ENCODE assay signal across 8 mouse cellular contexts in genomic region chr14:93498813-93499690, GRCm38 (mm10).
DNase-seq lines count a peak whose midpoint lies in the region; ATAC-seq and TF ChIP-seq lines count a peak whose summit lies in the region.

No protein-coding gene starts in this region.

- 15% methylated on average over 13 of the region's 13 CpGs for WGBS in forebrain, postnatal 0 days

- H3K4me1 ChIP-seq in forebrain, postnatal 0 days (ENCODE audit: insufficient read depth), result no peaks in the 10 kb centered on the region

- peak overlapping the region; percentile 29 for H3K4me2 ChIP-seq in forebrain, postnatal 0 days (ENCODE audit: low read depth)

- peak; percentile 87 for ATAC-seq in forebrain, postnatal 0 days

- no peak overlapping the region for H3K27ac ChIP-seq in forebrain, postnatal 0 days (ENCODE audit: low read depth, low read length)
- H3K27ac ChIP-seq in layer of hippocampus, adult 2 months, result peak overlapping the region; percentile 78

- no peaks in the 10 kb centered on the region for H3K27me3 ChIP-seq in forebrain, postnatal 0 days (ENCODE audit: insufficient read depth, low read length)

- no peak overlapping the region for H3K4me3 ChIP-seq in forebrain, postnatal 0 days (ENCODE audit: low read depth, low read length)
- H3K4me3 ChIP-seq in layer of hippocampus, adult 2 months, result peak overlapping the region; percentile 10; the same call in 1 of the 2 replicates

- TF ChIP-seq CTCF in forebrain, postnatal 0 days (IDR thresholded peaks at IDR 0.05; ENCODE audit: low read depth), result no peak
- no peak for TF ChIP-seq CTCF in layer of hippocampus, adult 2 months (conservative IDR thresholded peaks at IDR 0.05)

- H3K9ac ChIP-seq in forebrain, postnatal 0 days, result no peak overlapping the region

- DNase-seq in urinary bladder, adult 18-20 months (ENCODE audit: low spot score in 2 of 2), result peak; percentile 1 to 5
- DNase-seq in urinary bladder, adult 2 months (ENCODE audit: low spot score), result no peak
- peak; percentile 78 for DNase-seq in forebrain, postnatal 0 days
- DNase-seq in heart, postnatal 4 days, result peak; percentile 78
- DNase-seq in layer of hippocampus, adult 2 months (ENCODE audit: low spot score in 2 of 2), result peak; percentile 53 to 58
- peak; percentile 67 for DNase-seq in lung, postnatal 10 days
- DNase-seq in right cerebral cortex, adult 18-20 months, result peak; percentile 43
- no peak for DNase-seq in thymus, postnatal 25 days

- no peaks in the 10 kb centered on the region for H3K9me3 ChIP-seq in forebrain, postnatal 0 days (ENCODE audit: low read length)

- no peaks in the 10 kb centered on the region for H3K36me3 ChIP-seq in forebrain, postnatal 0 days (ENCODE audit: insufficient read depth)

Comparison
In these comparisons a context has a peak if more than half of its experiments do, and no peak if none do; other contexts are left out.
1. DNase-seq: peak in urinary bladder, adult 18-20 months (2 of 2), forebrain, postnatal 0 days (single experiment), heart, postnatal 4 days (single experiment), layer of hippocampus, adult 2 months (2 of 2), lung, postnatal 10 days (single experiment) and right cerebral cortex, adult 18-20 months (single experiment); none in urinary bladder, adult 2 months (single experiment) and thymus, postnatal 25 days (single experiment).